ENCODE assay signal across 9 mouse cellular contexts in genomic region chr13:51407541-51408217, GRCm38 (mm10). TPM values are rescaled to one million over a fixed set of nuclear protein-coding genes. Genes with fewer than 3 reads are reported as not detected.
DNase-seq lines count a peak whose midpoint lies in the region; ATAC-seq and TF ChIP-seq lines count a peak whose summit lies in the region.
"Had no signal": no experiment of that assay in that cellular context is flagged by ENCODE, and none has a peak within 500 bp of the region (broad histone marks: within the 10 kb centered on the region; RNA-seq: fewer than 3 reads in every experiment).

No protein-coding gene starts in this region.

- H3K4me3 ChIP-seq in lung, embryonic 14.5 days (ENCODE audit: low read depth, low read length) = peak overlapping the region; percentile 64
- no peak overlapping the region; the same call in 1 of the 2 replicates for H3K4me3 ChIP-seq in forebrain, embryonic 13.5 days
- peak overlapping the region; percentile 63 for H3K4me3 ChIP-seq in intestine, embryonic 16.5 days (ENCODE audit: low read length)
- 0 out of 2 replicates have a peak overlapping the region, but pooled peaks have one; percentile 5 for H3K4me3 ChIP-seq in small intestine, adult 2 months (ENCODE audit: low read depth, low read length)

- peaks cover 12% of the 10 kb centered on the region; the same call in 1 of the 2 replicates for H3K4me1 ChIP-seq in lung, embryonic 14.5 days (ENCODE audit: insufficient read depth)
- H3K4me1 ChIP-seq in forebrain, embryonic 13.5 days = peaks cover 22% of the 10 kb centered on the region
- H3K4me1 ChIP-seq in intestine, embryonic 16.5 days (ENCODE audit: control insufficient read depth, insufficient read depth, low read length) = peaks cover 12% of the 10 kb centered on the region; the same call in 1 of the 2 replicates
- H3K4me1 ChIP-seq in small intestine, adult 2 months (ENCODE audit: control insufficient read depth, insufficient read depth, insufficient read length, low read length) = no peaks in the 10 kb centered on the region

- no peak for TF ChIP-seq POLR2A in small intestine, adult 2 months (IDR thresholded peaks at IDR 0.05; ENCODE audit: low read depth, low read length)

- no peaks in the 10 kb centered on the region for H3K9me3 ChIP-seq in lung, embryonic 14.5 days (ENCODE audit: low read depth, low read length)
- no peaks in the 10 kb centered on the region for H3K9me3 ChIP-seq in forebrain, embryonic 13.5 days (replicated peaks)
- H3K9me3 ChIP-seq in intestine, embryonic 16.5 days (ENCODE audit: control insufficient read depth, low read length) = no peaks in the 10 kb centered on the region

- WGBS in lung, embryonic 14.5 days = 30% methylated on average over 13 of the region's 13 CpGs
- 32% methylated on average over 13 of the region's 13 CpGs for WGBS in forebrain, embryonic 13.5 days
- 35% methylated on average over 13 of the region's 13 CpGs for WGBS in intestine, embryonic 16.5 days
- WGBS in small intestine, adult 2 months = 56% methylated on average over 13 of the region's 13 CpGs

- no peak for TF ChIP-seq CTCF in lung, embryonic 14.5 days (IDR thresholded peaks at IDR 0.05; ENCODE audit: low read depth)
- TF ChIP-seq CTCF in small intestine, adult 2 months (IDR thresholded peaks at IDR 0.05; ENCODE audit: extremely low read depth, insufficient read length, insufficient replicate concordance, low read depth, low read length) = no peak

- peak overlapping the region; percentile 82 for H3K9ac ChIP-seq in lung, embryonic 14.5 days
- no peak overlapping the region for H3K9ac ChIP-seq in forebrain, embryonic 13.5 days
- peak overlapping the region; percentile 79; the same call in 1 of the 2 replicates for H3K9ac ChIP-seq in intestine, embryonic 16.5 days (ENCODE audit: low read depth, low read length)

- peak; percentile 1; the same call in 1 of the 2 replicates for ATAC-seq in lung, embryonic 14.5 days (ENCODE audit: insufficient read depth)
- peak; percentile 2; the same call in 1 of the 2 replicates for ATAC-seq in forebrain, embryonic 13.5 days
- ATAC-seq in intestine, embryonic 16.5 days = no peak

- no peaks in the 10 kb centered on the region for H3K36me3 ChIP-seq in lung, embryonic 14.5 days (ENCODE audit: insufficient read depth)
- H3K36me3 ChIP-seq in forebrain, embryonic 13.5 days (ENCODE audit: poor library complexity, severe bottlenecking) = no peaks in the 10 kb centered on the region
- no peaks in the 10 kb centered on the region for H3K36me3 ChIP-seq in intestine, embryonic 16.5 days (ENCODE audit: control insufficient read depth, insufficient read depth, low read length)
- H3K36me3 ChIP-seq in small intestine, adult 2 months (ENCODE audit: control insufficient read depth, insufficient read depth, low read length) = no peaks in the 10 kb centered on the region

- no peaks in the 10 kb centered on the region for H3K27me3 ChIP-seq in lung, embryonic 14.5 days (ENCODE audit: insufficient read depth, low read length)
- peaks cover 13% of the 10 kb centered on the region for H3K27me3 ChIP-seq in forebrain, embryonic 13.5 days
- H3K27me3 ChIP-seq in intestine, embryonic 16.5 days (replicated peaks; ENCODE audit: control insufficient read depth, insufficient read depth, low read length) = no peaks in the 10 kb centered on the region; the same call in 1 of the 2 replicates
- H3K27me3 ChIP-seq in small intestine, adult 2 months (ENCODE audit: control insufficient read depth, insufficient read depth, low read length) = peaks cover 13% of the 10 kb centered on the region

- H3K27ac ChIP-seq in lung, embryonic 14.5 days (ENCODE audit: low read depth) = peak overlapping the region; percentile 82
- no peak overlapping the region for H3K27ac ChIP-seq in forebrain, embryonic 13.5 days
- peak overlapping the region; percentile 52 for H3K27ac ChIP-seq in intestine, embryonic 16.5 days (ENCODE audit: low read length)
- 0 out of 2 replicates have a peak overlapping the region, but pooled peaks have one; percentile 14 for H3K27ac ChIP-seq in small intestine, adult 2 months (ENCODE audit: insufficient read depth, low read depth, low read length)

- peak; percentile 67 for DNase-seq in lung, embryonic 14.5 days
- no peak for DNase-seq in lung, postnatal 14 days
- no peak for DNase-seq in B cell, adult 2 months
- DNase-seq in spleen, adult 18-20 months = no peak
- no peak for DNase-seq in natural killer cell, adult 2 months (ENCODE audit: low spot score in 2 of 2)
- DNase-seq: thymus, adult 2 months had no signal

- peak overlapping the region; percentile 68 for H3K4me2 ChIP-seq in lung, embryonic 14.5 days
- peak overlapping the region; percentile 67; the same call in 1 of the 2 replicates for H3K4me2 ChIP-seq in forebrain, embryonic 13.5 days
- peak overlapping the region; percentile 76 for H3K4me2 ChIP-seq in intestine, embryonic 16.5 days (ENCODE audit: low read depth, low read length)

RNA-seq across cellular contexts. Expression of gene S1pr3, which starts 0.8 kb away (rescaled TPM):
- polyA plus RNA-seq in lung, embryonic 14.5 days (2014; fragmentation: Nextera tagmentation; extraction: Ambion mirVana) = 128 and 132 TPM in 2 replicates
- 8.5 and 9.2 TPM in 2 replicates for polyA plus RNA-seq in forebrain, embryonic 13.5 days (2015; fragmentation: Nextera tagmentation; extraction: Ambion mirVana)
- 38.2 and 41.3 TPM in 2 replicates for polyA plus RNA-seq in intestine, embryonic 16.5 days (2015; fragmentation: Nextera tagmentation; extraction: Ambion mirVana)
- 2.5 and 3.2 TPM in 2 replicates for polyA plus RNA-seq in small intestine, adult 2 months (2012; rRNA removed)
